ENCODE assay signal across 8 mouse cellular contexts in the genomic region with DNA sequence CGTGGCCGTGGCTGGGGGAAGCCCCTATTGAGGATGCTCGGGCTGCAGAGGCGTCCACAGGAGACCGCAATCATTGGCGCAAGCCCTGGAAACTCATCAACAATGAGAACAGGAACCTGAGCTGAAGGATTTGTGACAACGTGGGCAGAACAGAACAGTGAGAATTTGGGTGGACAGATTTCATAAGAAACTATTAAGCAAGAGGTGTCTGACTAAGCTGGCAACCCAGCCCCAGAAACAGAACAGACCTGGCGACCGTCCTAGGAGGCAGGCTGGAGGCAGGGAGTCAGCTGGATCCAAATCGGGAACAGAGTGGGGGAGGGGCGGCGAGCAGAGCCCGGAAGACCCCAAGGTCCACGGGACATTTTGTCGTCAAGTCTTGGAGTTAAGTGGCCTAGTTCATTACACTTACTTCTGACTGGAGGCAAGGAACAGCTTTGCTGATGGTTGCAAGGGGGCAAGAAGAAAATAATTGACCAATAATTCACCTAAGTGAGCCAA. TPM values are rescaled to one million over a fixed set of nuclear protein-coding genes. Genes with fewer than 3 reads are reported as not detected.
A peak's percentile ranks its signal among the peaks of the same experiment; 100 is the strongest.
DNase-seq lines count a peak whose midpoint lies in the region; ATAC-seq and TF ChIP-seq lines count a peak whose summit lies in the region.

No protein-coding gene starts in this region.

- H3K27ac ChIP-seq in embryonic facial prominence, embryonic 13.5 days: no peak overlapping the region
- H3K27ac ChIP-seq in heart, embryonic 11.5 days (ENCODE audit: low read depth, low read length): no peak overlapping the region
- H3K27ac ChIP-seq in liver, postnatal 0 days (ENCODE audit: low read depth): no peak overlapping the region
- no peak overlapping the region for H3K27ac ChIP-seq in neural tube, embryonic 13.5 days (replicated peaks)

- WGBS in embryonic facial prominence, embryonic 13.5 days: 3% methylated on average over 15 of the region's 15 CpGs
- 3% methylated on average over 15 of the region's 15 CpGs for WGBS in heart, embryonic 11.5 days (ENCODE audit: insufficient replicate concordance)
- 3% methylated on average over 15 of the region's 15 CpGs for WGBS in liver, postnatal 0 days (ENCODE audit: insufficient replicate concordance)
- WGBS in neural tube, embryonic 13.5 days: 1% methylated on average over 15 of the region's 15 CpGs

- no peak overlapping the region for H3K9ac ChIP-seq in embryonic facial prominence, embryonic 13.5 days
- H3K9ac ChIP-seq in heart, embryonic 11.5 days (ENCODE audit: low read depth, low read length): no peak overlapping the region
- H3K9ac ChIP-seq in liver, postnatal 0 days (replicated peaks): no peak overlapping the region
- H3K9ac ChIP-seq in neural tube, embryonic 13.5 days: 0 out of 2 replicates have a peak overlapping the region, but pooled peaks have one; percentile 27

- peak overlapping the region; percentile 42 for H3K4me2 ChIP-seq in embryonic facial prominence, embryonic 13.5 days
- H3K4me2 ChIP-seq in heart, embryonic 11.5 days: peak overlapping the region; percentile 59
- peak overlapping the region; percentile 62 for H3K4me2 ChIP-seq in liver, postnatal 0 days (ENCODE audit: low read depth, low read length)
- peak overlapping the region; percentile 49 for H3K4me2 ChIP-seq in neural tube, embryonic 13.5 days

- TF ChIP-seq CTCF in liver, postnatal 0 days (IDR thresholded peaks at IDR 0.05; ENCODE audit: low read depth): no peak

- no peaks in the 10 kb centered on the region for H3K9me3 ChIP-seq in embryonic facial prominence, embryonic 13.5 days
- H3K9me3 ChIP-seq in heart, embryonic 11.5 days (replicated peaks; ENCODE audit: control insufficient read depth, low read length): no peaks in the 10 kb centered on the region
- no peaks in the 10 kb centered on the region for H3K9me3 ChIP-seq in liver, postnatal 0 days (ENCODE audit: low read length)
- no peaks in the 10 kb centered on the region for H3K9me3 ChIP-seq in neural tube, embryonic 13.5 days

- peak overlapping the region; percentile 8; the same call in 1 of the 2 replicates for H3K4me3 ChIP-seq in embryonic facial prominence, embryonic 13.5 days
- H3K4me3 ChIP-seq in heart, embryonic 11.5 days (ENCODE audit: low read depth, low read length): peak overlapping the region; percentile 26
- no peak overlapping the region for H3K4me3 ChIP-seq in liver, postnatal 0 days (ENCODE audit: low read depth, low read length)
- H3K4me3 ChIP-seq in neural tube, embryonic 13.5 days: peak overlapping the region; percentile 20

- H3K4me1 ChIP-seq in embryonic facial prominence, embryonic 13.5 days: peaks cover 19% of the 10 kb centered on the region
- peaks cover 7% of the 10 kb centered on the region; the same call in 1 of the 2 replicates for H3K4me1 ChIP-seq in heart, embryonic 11.5 days (ENCODE audit: control insufficient read depth, insufficient read depth, low read length)
- H3K4me1 ChIP-seq in liver, postnatal 0 days (ENCODE audit: insufficient read depth): peaks cover 7% of the 10 kb centered on the region
- H3K4me1 ChIP-seq in neural tube, embryonic 13.5 days (replicated peaks): peaks cover 25% of the 10 kb centered on the region

- TF ChIP-seq EP300 in liver, postnatal 0 days (IDR thresholded peaks at IDR 0.05; ENCODE audit: low read depth): peak; percentile 30; the same call in 1 of the 2 replicates

- H3K36me3 ChIP-seq in embryonic facial prominence, embryonic 13.5 days: no peaks in the 10 kb centered on the region
- H3K36me3 ChIP-seq in heart, embryonic 11.5 days (ENCODE audit: control insufficient read depth, insufficient read depth, low read length): no peaks in the 10 kb centered on the region
- no peaks in the 10 kb centered on the region for H3K36me3 ChIP-seq in liver, postnatal 0 days (replicated peaks; ENCODE audit: insufficient read depth, low read length)
- H3K36me3 ChIP-seq in neural tube, embryonic 13.5 days: no peaks in the 10 kb centered on the region

- peaks cover 67% of the 10 kb centered on the region for H3K27me3 ChIP-seq in embryonic facial prominence, embryonic 13.5 days
- H3K27me3 ChIP-seq in heart, embryonic 11.5 days (ENCODE audit: control insufficient read depth, insufficient read depth, low read length): peaks cover 8% of the 10 kb centered on the region
- peaks cover 20% of the 10 kb centered on the region for H3K27me3 ChIP-seq in liver, postnatal 0 days (ENCODE audit: insufficient read depth, low read length)
- H3K27me3 ChIP-seq in neural tube, embryonic 13.5 days: peaks cover 58% of the 10 kb centered on the region

- peak; percentile 63 for DNase-seq in testis, postnatal 10 days (ENCODE audit: low spot score)
- no peak for DNase-seq in testis, postnatal 14 days (ENCODE audit: low spot score)
- DNase-seq in kidney, adult 9 months: peak; percentile 51
- peak; percentile 67 for DNase-seq in liver, postnatal 0 days

- ATAC-seq in embryonic facial prominence, embryonic 13.5 days (ENCODE audit: insufficient number of reproducible peaks, insufficient read depth, low FRiP score, low TSS enrichment, low read depth): no peak
- ATAC-seq in heart, embryonic 11.5 days (replicated peaks; ENCODE audit: insufficient number of reproducible peaks, low FRiP score, low TSS enrichment): no peak
- ATAC-seq in liver, postnatal 0 days: peak; percentile 81
- ATAC-seq in neural tube, embryonic 13.5 days (ENCODE audit: low read depth): 0 out of 2 replicates have a peak, but pooled peaks have one; percentile 27
- ATAC-seq in erythroid progenitor cell, adult 5-6 weeks (replicated peaks; ENCODE audit: low FRiP score, poor library complexity, severe bottlenecking): no peak

RNA-seq across cellular contexts. Expression of a gene that starts 22.3 kb away (rescaled TPM):
- polyA plus RNA-seq in embryonic facial prominence, embryonic 13.5 days (2015; fragmentation: Nextera tagmentation; extraction: Ambion mirVana): 8.8 and 10.0 TPM in 2 replicates
- 20.4 and 23.1 TPM in 2 replicates for polyA plus RNA-seq in heart, embryonic 11.5 days (2014; fragmentation: Nextera tagmentation; extraction: Ambion mirVana)
- polyA plus RNA-seq in liver, postnatal 0 days (2015; fragmentation: Nextera tagmentation; extraction: Ambion mirVana): 2.3 and 2.8 TPM in 2 replicates
- 11.2 and 12.3 TPM in 2 replicates for polyA plus RNA-seq in neural tube, embryonic 13.5 days (2015; fragmentation: Nextera tagmentation; extraction: Ambion mirVana)
- 1.4 TPM in 1 of 2 replicates, not detected in the other for total RNA-seq in erythroid progenitor cell, adult 5-6 weeks (2015; ENCODE audit: low replicate concordance)
- total RNA-seq in erythroid progenitor cell, adult 5-6 weeks (2017; ENCODE audit: low replicate concordance): 0.64 TPM in 1 of 2 replicates, not detected in the other

Comparison
In these comparisons a context has a peak if more than half of its experiments do, and no peak if none do; other contexts are left out.
1. ATAC-seq: peak in liver, postnatal 0 days (single experiment) and neural tube, embryonic 13.5 days (single experiment); none in embryonic facial prominence, embryonic 13.5 days (single experiment), heart, embryonic 11.5 days (single experiment) and erythroid progenitor cell, adult 5-6 weeks (single experiment).
2. Peak in every context shown above with its lines, with median percentiles within 50 percentile points of each other: H3K4me2 ChIP-seq.